In genomic region chr14:34201231-34202035, GRCm38 (mm10) we compare ENCODE assay signal across 9 mouse cellular contexts. TPM values are rescaled to one million over a fixed set of nuclear protein-coding genes. Genes with fewer than 3 reads are reported as not detected.
DNase-seq lines count a peak whose midpoint lies in the region; ATAC-seq and TF ChIP-seq lines count a peak whose summit lies in the region.
"Had no signal": no experiment of that assay in that cellular context is flagged by ENCODE, and none has a peak within 500 bp of the region (broad histone marks: within the 10 kb centered on the region; RNA-seq: fewer than 3 reads in every experiment).

Gprin2 (minus strand) TSS chr14:34201653.

- peaks cover 11% of the 10 kb centered on the region; the same call in 1 of the 2 replicates for H3K4me1 ChIP-seq in embryonic facial prominence, embryonic 14.5 days (ENCODE audit: control insufficient read depth, insufficient read depth, low read length)
- peaks cover 8% of the 10 kb centered on the region for H3K4me1 ChIP-seq in hindbrain, postnatal 0 days (ENCODE audit: insufficient read depth, low read length)
- H3K4me1 ChIP-seq in liver, embryonic 13.5 days (replicated peaks) = peaks cover 6% of the 10 kb centered on the region; the same call in 1 of the 2 replicates
- peaks cover under 1% of the 10 kb centered on the region; the same call in 1 of the 2 replicates for H3K4me1 ChIP-seq in neural tube, embryonic 12.5 days

- intact Hi-C loops in gastrocnemius, postnatal 14 days (cut with DNase I; ENCODE audit: low total_unique reads) = loop anchor here (10.0 kb wide), 1 partner anchor 117 kb away; the partner anchor contains the start of gene Anxa8

- peak within 1 kb of the TSS; percentile 71 for H3K4me3 ChIP-seq in embryonic facial prominence, embryonic 14.5 days (ENCODE audit: low read depth, low read length)
- peak within 1 kb of the TSS; percentile 60 for H3K4me3 ChIP-seq in hindbrain, postnatal 0 days (ENCODE audit: low read length)
- peak within 1 kb of the TSS; percentile 57 for H3K4me3 ChIP-seq in liver, embryonic 13.5 days (replicated peaks)
- H3K4me3 ChIP-seq in neural tube, embryonic 12.5 days = peak within 1 kb of the TSS; percentile 78

- no peaks in the 10 kb centered on the region for H3K9me3 ChIP-seq in embryonic facial prominence, embryonic 14.5 days (ENCODE audit: control insufficient read depth, low read length)
- H3K9me3 ChIP-seq in hindbrain, postnatal 0 days (ENCODE audit: low read length) = no peaks in the 10 kb centered on the region
- H3K9me3 ChIP-seq in liver, embryonic 13.5 days (replicated peaks) = no peaks in the 10 kb centered on the region
- H3K9me3 ChIP-seq in neural tube, embryonic 12.5 days = no peaks in the 10 kb centered on the region
- H3K9me3 ChIP-seq: G1E had no signal

- H3K27ac ChIP-seq in embryonic facial prominence, embryonic 14.5 days (replicated peaks; ENCODE audit: low read depth, low read length) = no peak within 1 kb of the TSS
- H3K27ac ChIP-seq in hindbrain, postnatal 0 days = peak within 1 kb of the TSS; percentile 59
- H3K27ac ChIP-seq in liver, embryonic 13.5 days = no peak within 1 kb of the TSS
- H3K27ac ChIP-seq in neural tube, embryonic 12.5 days = no peak within 1 kb of the TSS

- H3K27me3 ChIP-seq in embryonic facial prominence, embryonic 14.5 days (replicated peaks; ENCODE audit: control insufficient read depth, insufficient read depth, low read length) = 0 out of 2 replicates have a peak, but pooled peaks cover 3% of the 10 kb centered on the region
- H3K27me3 ChIP-seq in hindbrain, postnatal 0 days (ENCODE audit: insufficient read depth, low read length) = no peaks in the 10 kb centered on the region
- H3K27me3 ChIP-seq in liver, embryonic 13.5 days = peaks cover 39% of the 10 kb centered on the region
- 0 out of 2 replicates have a peak, but pooled peaks cover 3% of the 10 kb centered on the region for H3K27me3 ChIP-seq in neural tube, embryonic 12.5 days (replicated peaks)

- peak; percentile 21 for DNase-seq in gastrocnemius, postnatal 14 days
- DNase-seq in gastrocnemius, adult 8-10 months (ENCODE audit: low spot score in 2 of 2) = no peak
- DNase-seq in adrenal gland, postnatal 14 days = peak; percentile 68
- peak; percentile 22 for DNase-seq in embryonic facial prominence, embryonic 14.5 days (ENCODE audit: low spot score)
- DNase-seq in hindbrain, postnatal 0 days (ENCODE audit: low spot score) = peak; percentile 76
- DNase-seq in liver, embryonic 13.5 days = peak; percentile 11
- DNase-seq in MN1 (ENCODE audit: low spot score) = no peak

- H3K36me3 ChIP-seq in embryonic facial prominence, embryonic 14.5 days (ENCODE audit: control insufficient read depth, insufficient read depth, low read length) = no peaks in the 10 kb centered on the region
- no peaks in the 10 kb centered on the region for H3K36me3 ChIP-seq in hindbrain, postnatal 0 days (ENCODE audit: insufficient read depth, low read length)
- no peaks in the 10 kb centered on the region for H3K36me3 ChIP-seq in liver, embryonic 13.5 days
- no peaks in the 10 kb centered on the region for H3K36me3 ChIP-seq in neural tube, embryonic 12.5 days
- H3K36me3 ChIP-seq: G1E had no signal

- H3K9ac ChIP-seq in embryonic facial prominence, embryonic 14.5 days (ENCODE audit: low read depth, low read length) = peak within 1 kb of the TSS; percentile 70
- H3K9ac ChIP-seq in hindbrain, postnatal 0 days (replicated peaks; ENCODE audit: low read length) = peak within 1 kb of the TSS; percentile 75
- no peak within 1 kb of the TSS for H3K9ac ChIP-seq in liver, embryonic 13.5 days
- H3K9ac ChIP-seq in neural tube, embryonic 12.5 days = peak within 1 kb of the TSS; percentile 67

- 7% methylated on average over 16 of the region's 52 CpGs for WGBS in embryonic facial prominence, embryonic 14.5 days
- WGBS in hindbrain, postnatal 0 days = 1% methylated on average over 37 of the region's 52 CpGs
- WGBS in liver, embryonic 13.5 days (ENCODE audit: insufficient replicate concordance) = 3% methylated on average over 49 of the region's 52 CpGs
- WGBS in neural tube, embryonic 12.5 days = 3% methylated on average over 49 of the region's 52 CpGs

- H3K4me2 ChIP-seq in embryonic facial prominence, embryonic 14.5 days (ENCODE audit: low read depth, low read length) = peak within 1 kb of the TSS; percentile 81
- H3K4me2 ChIP-seq in hindbrain, postnatal 0 days (ENCODE audit: low read depth, low read length) = peak within 1 kb of the TSS; percentile 65
- peak within 1 kb of the TSS; percentile 69 for H3K4me2 ChIP-seq in liver, embryonic 13.5 days
- peak within 1 kb of the TSS; percentile 97 for H3K4me2 ChIP-seq in neural tube, embryonic 12.5 days (replicated peaks)

- ATAC-seq in embryonic facial prominence, embryonic 14.5 days (ENCODE audit: low read depth) = peak; percentile 48
- ATAC-seq in hindbrain, postnatal 0 days = peak; percentile 73
- 0 out of 2 replicates have a peak, but pooled peaks have one; percentile 17 for ATAC-seq in liver, embryonic 13.5 days (ENCODE audit: low read depth)
- ATAC-seq in neural tube, embryonic 12.5 days (ENCODE audit: low FRiP score, low read depth) = peak; percentile 72

- no peak for TF ChIP-seq CTCF in hindbrain, postnatal 0 days (IDR thresholded peaks at IDR 0.05; ENCODE audit: low read depth)

RNA-seq across cellular contexts. Expression of gene Gprin2, which starts in this region (rescaled TPM):
- total RNA-seq in gastrocnemius, postnatal 14 days (2021) = under 1 TPM; 0.16 to 0.86 TPM
- total RNA-seq in gastrocnemius, adult 8-10 months (2022) = under 1 TPM in 2 of 4 experiments, not detected in 2; 0.02 to 0.03 TPM
- 0.48 and 1.2 TPM in 2 replicates for total RNA-seq in adrenal gland, postnatal 14 days (2021)
- polyA plus RNA-seq in embryonic facial prominence, embryonic 14.5 days (2014; fragmentation: Nextera tagmentation; extraction: Ambion mirVana) = 0.84 and 1.1 TPM in 2 replicates
- total RNA-seq in hindbrain, postnatal 0 days (2014; rRNA removed) = 31.7 and 33.6 TPM in 2 replicates
- polyA plus RNA-seq in hindbrain, postnatal 0 days (2015; fragmentation: Nextera tagmentation; extraction: Ambion mirVana) = 4.3 and 8.1 TPM in 2 replicates
- 0.06 TPM in 2 replicates for polyA plus RNA-seq in liver, embryonic 13.5 days (2015; fragmentation: Nextera tagmentation; extraction: Ambion mirVana)
- 2.3 and 3.1 TPM in 2 replicates for polyA plus RNA-seq in neural tube, embryonic 12.5 days (2016; fragmentation: Nextera tagmentation; extraction: Ambion mirVana)
- polyA plus RNA-seq: G1E had no signal

Comparison
In these comparisons a context has a peak if more than half of its experiments do, and no peak if none do; other contexts are left out.
1. RNA of gene Gprin2 (total RNA-seq): 31.7 to 33.6 TPM in hindbrain, postnatal 0 days; 0.16 to 0.86 TPM in gastrocnemius, postnatal 14 days, 0.48 to 1.2 TPM in adrenal gland, postnatal 14 days and 0.02 to 0.03 TPM in gastrocnemius, adult 8-10 months; every median in the first group is over 10 times any median in the second.
2. Peak in DNase-seq in gastrocnemius, postnatal 14 days; RNA of the gene not detected or under 1 TPM.
3. Peak in DNase-seq, ATAC-seq, H3K4me3 ChIP-seq and H3K4me2 ChIP-seq in liver, embryonic 13.5 days; RNA of the gene not detected or under 1 TPM.
4. DNase-seq: peak in adrenal gland, postnatal 14 days (single experiment), embryonic facial prominence, embryonic 14.5 days (single experiment) and hindbrain, postnatal 0 days (single experiment); none in gastrocnemius, adult 8-10 months (0 of 2) and MN1 (single experiment).
5. ATAC-seq: peak in every context shown above with its lines; median percentile 73 in hindbrain, postnatal 0 days; 72 in neural tube, embryonic 12.5 days; 48 in embryonic facial prominence, embryonic 14.5 days; 17 in liver, embryonic 13.5 days.
6. Peak in every context shown above with its lines, with median percentiles within 50 percentile points of each other: H3K4me2 ChIP-seq and H3K4me3 ChIP-seq.